Mouse (Mus musculus) intestine, postnatal 0 days (tissue): ENCODE results near the gene Galk2. TPM values are rescaled to one million over a fixed set of nuclear protein-coding genes. Genes with fewer than 3 reads are reported as not detected.

Source experiments
- ATAC-seq: fragments of 200-750 bp; cut with Nextera tagmentation; 2 replicates; pipeline ENCODE4 v1.8.0; 2017; ENCODE audit warnings: mild to moderate bottlenecking, moderate TSS enrichment, moderate library complexity
- H3K27ac ChIP-seq: fragments of 300-500 bp; sonication (generic); 2 replicates; pipeline ENCODE4 v1.5.1; 2014; ENCODE audit warnings: mild to moderate bottlenecking, low read depth, low read length, moderate library complexity
- H3K27me3 ChIP-seq: fragments of 300-500 bp; sonication (generic); replicated peaks from 2 replicates; pipeline ENCODE4 v1.6.1; 2014; ENCODE audit warnings: low read length, mixed read lengths; ENCODE audit not compliant: control insufficient read depth, insufficient read depth
- H3K36me3 ChIP-seq: fragments of 300-500 bp; sonication (generic); 2 replicates; pipeline ENCODE4 v1.6.1; 2014; ENCODE audit warnings: mild to moderate bottlenecking, moderate library complexity; ENCODE audit not compliant: control insufficient read depth, insufficient read depth
- H3K4me1 ChIP-seq: fragments of 300-500 bp; sonication (generic); replicated peaks from 2 replicates; pipeline ENCODE4 v1.6.1; 2014; ENCODE audit warnings: antibody characterized with exemption, low read length, mixed read lengths; ENCODE audit not compliant: control insufficient read depth, insufficient read depth
- H3K4me2 ChIP-seq: fragments of 300-500 bp; sonication (generic); replicated peaks from 2 replicates; pipeline ENCODE4 v1.6.1; 2014; ENCODE audit warnings: low read depth, mild to moderate bottlenecking, moderate library complexity
- H3K4me3 ChIP-seq: fragments of 300-500 bp; sonication (generic); 2 replicates; pipeline ENCODE4 v1.5.1; 2014; ENCODE audit warnings: low read depth, low read length
- H3K9ac ChIP-seq: fragments of 300-500 bp; sonication (generic); 2 replicates; pipeline ENCODE4 v1.6.1; 2014; ENCODE audit warnings: mild to moderate bottlenecking, low read depth, low read length
- H3K9me3 ChIP-seq: fragments of 300-500 bp; sonication (generic); 2 replicates; pipeline ENCODE4 v1.6.1; 2016; ENCODE audit warnings: mixed run types; ENCODE audit not compliant: control insufficient read depth
- CTCF ChIP-seq: sonication (generic); IDR thresholded peaks from 2 replicates; pipeline ENCODE4 v1.5.1; 2016; ENCODE audit warnings: low read depth, mild to moderate bottlenecking, control low read depth, antibody characterized with exemption, moderate library complexity
- WGBS: fragments of 180-500 bp; shearing (Covaris S2); extraction: QIAGEN DNeasy Blood & Tissue Kit; methylation state at CpG from one replicate; pipeline ENCODE4 v1.1.7; 2014; 5-methylcytosine and 5-hydroxymethylcytosine counted together
- polyA plus RNA-seq: library from polyadenylated mRNA; unstranded; fragments of >200 nt; fragmentation: Nextera tagmentation; extraction: Ambion mirVana; gene quantifications from 2 replicates; pipeline ENCODE4 v1.2.1, GENCODE M21; 2015

Galk2 gene
- polyA plus RNA-seq, 1 experiment from 2014 or later = 84.1 TPM

DNA sequence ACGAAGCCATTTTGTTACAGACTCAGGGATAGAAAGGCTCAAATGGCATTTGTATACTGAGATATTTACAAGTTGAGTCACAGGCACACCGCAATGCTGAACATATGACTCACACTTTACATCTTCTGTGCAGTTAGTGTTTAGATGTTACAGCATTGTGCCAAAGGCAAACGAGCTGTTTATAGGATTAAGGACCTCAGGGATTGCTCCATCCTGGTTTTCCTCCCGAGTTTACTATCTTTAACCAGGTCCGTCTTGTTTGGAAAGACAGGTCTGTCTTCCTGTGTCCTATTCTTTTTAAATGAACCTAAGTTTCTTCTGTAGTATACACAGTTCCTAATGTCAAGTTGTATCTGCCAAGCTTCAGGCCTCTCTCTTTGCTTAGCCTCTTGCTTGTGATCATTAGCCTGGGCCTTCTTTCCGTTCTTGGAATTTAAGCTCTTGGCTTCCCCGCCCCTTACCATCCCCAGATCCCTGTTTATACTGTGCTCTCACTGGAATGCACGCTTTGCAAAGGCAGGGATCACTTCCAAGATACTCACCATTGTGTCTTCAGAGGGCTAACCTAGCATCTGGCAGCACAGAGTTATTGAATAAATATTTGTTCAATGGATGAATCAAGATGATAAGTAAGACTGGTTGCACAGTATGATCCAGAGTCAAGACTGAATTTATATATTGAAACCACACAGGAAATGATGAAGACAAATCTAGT lies 172.4 kb downstream of the Galk2 start:
- no peaks in the 10 kb centered on the region for H3K9me3 ChIP-seq
- H3K36me3 ChIP-seq = no peaks in the 10 kb centered on the region
- TF ChIP-seq CTCF = no peak
- H3K4me3 ChIP-seq = no peak overlapping the region
- H3K4me2 ChIP-seq = no peak overlapping the region
- 40% methylated on average over 8 of the region's 8 CpGs for WGBS
- ATAC-seq = no peak
- H3K27me3 ChIP-seq = no peaks in the 10 kb centered on the region
- H3K9ac ChIP-seq = no peak overlapping the region
- H3K4me1 ChIP-seq = no peaks in the 10 kb centered on the region
- no peak overlapping the region; the same call in none of the 2 replicates for H3K27ac ChIP-seq

- Histone ChIP-seq H3K9ac (no peak overlapping the region), H3K4me2 (no peak overlapping the region), H3K9me3 (no peaks in the 10 kb centered on the region), H3K27ac (no peak overlapping the region), H3K36me3 (no peaks in the 10 kb centered on the region), H3K4me3 (no peak overlapping the region), H3K4me1 (no peaks in the 10 kb centered on the region), H3K27me3 (no peaks in the 10 kb centered on the region)
- peak; percentile 74 for TF ChIP-seq CTCF
- ATAC-seq = no peak
- WGBS = 70% methylated on average over 8 of the region's 8 CpGs
These were observed 174.4 kb downstream of the Galk2 start for GRCm38 (mm10) chr2:126033114-126033972.

Other genes with a start within 250 kb of the Galk2 start
- 0.98 and 1.3 TPM in 2 replicates for gene Cep152, start 234.0 kb upstream of the Galk2 start, polyA plus RNA-seq
- 64.3 and 67.4 TPM in 2 replicates for gene Eid1, start 186.0 kb upstream of the Galk2 start, polyA plus RNA-seq
- 0.61 and 0.65 TPM in 2 replicates for gene Shc4, start 135.0 kb upstream of the Galk2 start, polyA plus RNA-seq
- 14.4 and 16.7 TPM in 2 replicates for gene Secisbp2l, start 76.2 kb upstream of the Galk2 start, polyA plus RNA-seq
- 28.7 and 29.8 TPM in 2 replicates for gene Cops2, start within 50 bp of the Galk2 start, polyA plus RNA-seq
- 0.95 TPM in 2 replicates for gene Fgf7, start 175.5 kb downstream of the Galk2 start, polyA plus RNA-seq